Mouse (Mus musculus): ENCODE measurements around the gene Casz1. TPM values are rescaled to one million over a fixed set of nuclear protein-coding genes. Genes with fewer than 3 reads are reported as not detected.

The Casz1 gene
- polyA plus RNA-seq, 1 experiment from 2014 or later: 2.1 TPM

- 35% methylated on average over 18 of the region's 18 CpGs for WGBS
- DNase-seq (ENCODE audit: low spot score): no peak
- Histone ChIP-seq H3K27ac (peak overlapping the region; percentile 10), H3K9me3 (replicated peaks) (no peaks in the 10 kb centered on the region), H3K27me3 (ENCODE audit: low read depth, poor library complexity, severe bottlenecking) (peaks cover 57% of the 10 kb centered on the region), H3K4me1 (peaks cover 95% of the 10 kb centered on the region), H3K36me3 (no peaks in the 10 kb centered on the region), H3K4me3 (no peak overlapping the region)
Observed at GRCm38 (mm10) chr4:148925589-148926359, 121.5 kb downstream of the Casz1 start.

- Histone ChIP-seq H3K36me3 (no peaks in the 10 kb centered on the region), H3K27ac (peak overlapping the region; percentile 10; the same call in 1 of the 2 replicates), H3K9me3 (replicated peaks) (no peaks in the 10 kb centered on the region), H3K27me3 (ENCODE audit: low read depth, poor library complexity, severe bottlenecking) (peaks cover 59% of the 10 kb centered on the region), H3K4me3 (no peak overlapping the region), H3K4me1 (peaks cover 95% of the 10 kb centered on the region)
- 27% methylated on average over 8 of the region's 8 CpGs for WGBS
- DNase-seq (ENCODE audit: low spot score): peak; percentile 72
Observed at GRCm38 (mm10) chr4:148926459-148926858, 122.2 kb downstream of the Casz1 start.

GRCm38 (mm10) chr4:148928316-148928715, 124.1 kb downstream of the Casz1 start:
- Histone ChIP-seq H3K36me3 (no peaks in the 10 kb centered on the region), H3K27me3 (ENCODE audit: low read depth, poor library complexity, severe bottlenecking) (peaks cover 64% of the 10 kb centered on the region), H3K4me1 (peaks cover 87% of the 10 kb centered on the region), H3K4me3 (no peak overlapping the region), H3K27ac (0 out of 2 replicates have a peak overlapping the region, but pooled peaks have one; percentile 42), H3K9me3 (replicated peaks) (no peaks in the 10 kb centered on the region)
- no peak for DNase-seq (ENCODE audit: low spot score)
- WGBS: 65% methylated on average over 9 of the region's 9 CpGs

- no peaks in the 10 kb centered on the region for H3K36me3 ChIP-seq
- peaks cover 69% of the 10 kb centered on the region for H3K27me3 ChIP-seq (ENCODE audit: low read depth, poor library complexity, severe bottlenecking)
- no peaks in the 10 kb centered on the region for H3K9me3 ChIP-seq (replicated peaks)
- WGBS: 89% methylated on average over 16 of the region's 16 CpGs
- peak overlapping the region; percentile 56; the same call in 1 of the 2 replicates for H3K27ac ChIP-seq
- peaks cover 81% of the 10 kb centered on the region for H3K4me1 ChIP-seq
- no peak for DNase-seq (ENCODE audit: low spot score)
- no peak overlapping the region for H3K4me3 ChIP-seq
Observed at GRCm38 (mm10) chr4:148928876-148929275, 124.6 kb downstream of the Casz1 start.

GRCm38 (mm10) chr4:148930721-148931229, 126.5 kb downstream of the Casz1 start:
- no peak for DNase-seq (ENCODE audit: low spot score)
- Histone ChIP-seq H3K4me1 (peaks cover 75% of the 10 kb centered on the region), H3K27me3 (ENCODE audit: low read depth, poor library complexity, severe bottlenecking) (peaks cover 71% of the 10 kb centered on the region), H3K27ac (peak overlapping the region; percentile 50; the same call in 1 of the 2 replicates), H3K36me3 (no peaks in the 10 kb centered on the region), H3K9me3 (replicated peaks) (no peaks in the 10 kb centered on the region), H3K4me3 (no peak overlapping the region)
- WGBS: 52% methylated on average over 9 of the region's 9 CpGs

- Histone ChIP-seq H3K4me1 (peaks cover 67% of the 10 kb centered on the region), H3K4me3 (no peak overlapping the region), H3K9me3 (replicated peaks) (no peaks in the 10 kb centered on the region), H3K36me3 (no peaks in the 10 kb centered on the region), H3K27ac (no peak overlapping the region), H3K27me3 (ENCODE audit: low read depth, poor library complexity, severe bottlenecking) (peaks cover 93% of the 10 kb centered on the region)
- WGBS: 91% methylated on average over 13 of the region's 13 CpGs
- DNase-seq (ENCODE audit: low spot score): no peak
Observed at GRCm38 (mm10) chr4:148933109-148933508, 128.9 kb downstream of the Casz1 start.

GRCm38 (mm10) chr4:148935211-148935610, 131.0 kb downstream of the Casz1 start:
- 29% methylated on average over 13 of the region's 13 CpGs for WGBS
- Histone ChIP-seq H3K27me3 (ENCODE audit: low read depth, poor library complexity, severe bottlenecking) (peaks cover 89% of the 10 kb centered on the region), H3K36me3 (peaks cover 4% of the 10 kb centered on the region; the same call in 1 of the 2 replicates), H3K4me3 (no peak overlapping the region), H3K9me3 (replicated peaks) (no peaks in the 10 kb centered on the region), H3K27ac (peak overlapping the region; percentile 33; the same call in 1 of the 2 replicates), H3K4me1 (peaks cover 71% of the 10 kb centered on the region)
- DNase-seq (ENCODE audit: low spot score): no peak

GRCm38 (mm10) chr4:148936111-148936510, 131.9 kb downstream of the Casz1 start:
- H3K27me3 ChIP-seq (ENCODE audit: low read depth, poor library complexity, severe bottlenecking): peaks cover 80% of the 10 kb centered on the region

GRCm38 (mm10) chr4:148936727-148937126, 132.5 kb downstream of the Casz1 start:
- Histone ChIP-seq H3K9me3 (replicated peaks) (no peaks in the 10 kb centered on the region), H3K36me3 (peaks cover 4% of the 10 kb centered on the region; the same call in 1 of the 2 replicates), H3K27ac (no peak overlapping the region), H3K4me1 (peaks cover 71% of the 10 kb centered on the region), H3K27me3 (ENCODE audit: low read depth, poor library complexity, severe bottlenecking) (peaks cover 74% of the 10 kb centered on the region), H3K4me3 (no peak overlapping the region)
- no peak for DNase-seq (ENCODE audit: low spot score)
- WGBS: 89% methylated on average over 12 of the region's 12 CpGs

More at GRCm38 (mm10) chr4:148936111-148936510, 131.9 kb downstream of the Casz1 start:
- Histone ChIP-seq H3K36me3 (peaks cover 4% of the 10 kb centered on the region; the same call in 1 of the 2 replicates), H3K4me1 (peaks cover 71% of the 10 kb centered on the region), H3K4me3 (no peak overlapping the region), H3K27ac (0 out of 2 replicates have a peak overlapping the region, but pooled peaks have one; percentile 11), H3K9me3 (replicated peaks) (no peaks in the 10 kb centered on the region)
- DNase-seq (ENCODE audit: low spot score): no peak
- 85% methylated on average over 12 of the region's 12 CpGs for WGBS

- Histone ChIP-seq H3K4me3 (no peak overlapping the region), H3K27ac (peak overlapping the region; percentile 50), H3K9me3 (replicated peaks) (no peaks in the 10 kb centered on the region; the same call in 1 of the 2 replicates), H3K36me3 (peaks cover 4% of the 10 kb centered on the region; the same call in 1 of the 2 replicates), H3K27me3 (ENCODE audit: low read depth, poor library complexity, severe bottlenecking) (peaks cover 76% of the 10 kb centered on the region), H3K4me1 (peaks cover 77% of the 10 kb centered on the region)
- 89% methylated on average over 26 of the region's 26 CpGs for WGBS
- no peak for DNase-seq (ENCODE audit: low spot score)
Observed at GRCm38 (mm10) chr4:148938546-148938945, 134.3 kb downstream of the Casz1 start.

GRCm38 (mm10) chr4:148940674-148941211, 136.5 kb downstream of the Casz1 start:
- H3K36me3 ChIP-seq: peaks cover 4% of the 10 kb centered on the region; the same call in 1 of the 2 replicates
- DNase-seq (ENCODE audit: low spot score): peak; percentile 86
- H3K9me3 ChIP-seq (replicated peaks): no peaks in the 10 kb centered on the region; the same call in 1 of the 2 replicates
- peak overlapping the region; percentile 36 for H3K4me3 ChIP-seq
- H3K4me1 ChIP-seq: peaks cover 67% of the 10 kb centered on the region
- H3K27ac ChIP-seq: peak overlapping the region; percentile 58
- WGBS: 13% methylated on average over 25 of the region's 25 CpGs
- H3K27me3 ChIP-seq (ENCODE audit: low read depth, poor library complexity, severe bottlenecking): peaks cover 66% of the 10 kb centered on the region

- Histone ChIP-seq H3K27ac (peak overlapping the region; percentile 58), H3K9me3 (replicated peaks) (no peaks in the 10 kb centered on the region; the same call in 1 of the 2 replicates), H3K4me3 (peak overlapping the region; percentile 36), H3K27me3 (ENCODE audit: low read depth, poor library complexity, severe bottlenecking) (peaks cover 60% of the 10 kb centered on the region), H3K36me3 (peaks cover 4% of the 10 kb centered on the region; the same call in 1 of the 2 replicates), H3K4me1 (peaks cover 62% of the 10 kb centered on the region)
- no peak for DNase-seq (ENCODE audit: low spot score)
- WGBS: 59% methylated on average over 11 of the region's 11 CpGs
Observed at GRCm38 (mm10) chr4:148941321-148941720, 137.1 kb downstream of the Casz1 start.
